Mouse (Mus musculus) ES-E14 (cell line): ENCODE measurements at regions not wholly inside any gene's neighbourhood (a gene's known extent, or its start where the extent isn't known, plus 50 kb on each side); places are given as distances from the start of the nearest gene placed in this dataset.

ENCODE experiments used
- HCFC1 ChIP-seq: IDR thresholded peaks from 2 replicates; pipeline ENCODE4 v1.6.1; 2012; ENCODE audit warnings: low read length, inconsistent platforms, borderline replicate concordance; ENCODE audit not compliant: insufficient read depth
- ZC3H11A ChIP-seq: IDR thresholded peaks from 2 replicates; pipeline ENCODE4 v1.6.1; 2012; ENCODE audit warnings: low read depth, mild to moderate bottlenecking, inconsistent platforms, low read length, borderline replicate concordance

- TF ChIP-seq ZC3H11A = no peak
- TF ChIP-seq HCFC1 = no peak
These were observed 365.1 kb downstream of the Plod2 start for GRCm38 (mm10) chr9:92907102-92907501.
